Mouse (Mus musculus): ENCODE results near the gene Dhx35.

The Dhx35 gene

GRCm38 (mm10) chr2:158800788-158801187 is 6.2 kb downstream of the Dhx35 start:
- in situ Hi-C loops (cut with MboI, MseI) = no loop called here

- in situ Hi-C loops (cut with MboI, MseI) = no loop called here
Observed at GRCm38 (mm10) chr2:158803575-158803974, 9.0 kb downstream of the Dhx35 start.

- in situ Hi-C loops (cut with MboI, MseI) = no loop called here
Observed at GRCm38 (mm10) chr2:158815686-158816085, 21.1 kb downstream of the Dhx35 start.

DNA sequence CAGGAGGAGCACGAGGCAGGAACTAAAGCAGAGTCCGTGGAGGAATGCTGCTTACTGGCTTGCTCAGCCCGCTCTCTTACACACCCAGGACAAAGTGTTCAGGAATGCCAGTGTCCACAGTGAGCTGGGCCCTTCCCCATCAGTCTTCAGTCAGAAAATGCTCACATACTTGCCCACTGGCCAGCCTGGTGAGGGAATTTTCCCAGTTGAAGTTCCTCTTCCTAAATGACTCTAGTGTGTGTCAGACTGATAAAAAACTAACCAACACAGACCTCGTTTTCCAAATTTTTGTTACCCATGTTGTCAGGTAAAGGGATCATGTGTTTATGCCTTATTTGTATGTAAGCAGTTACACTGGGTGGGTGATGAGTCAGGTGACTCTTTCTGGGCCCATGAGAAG is 21.6 kb downstream of the Dhx35 start:
- in situ Hi-C loops (cut with MboI, MseI) = no loop called here

DNA sequence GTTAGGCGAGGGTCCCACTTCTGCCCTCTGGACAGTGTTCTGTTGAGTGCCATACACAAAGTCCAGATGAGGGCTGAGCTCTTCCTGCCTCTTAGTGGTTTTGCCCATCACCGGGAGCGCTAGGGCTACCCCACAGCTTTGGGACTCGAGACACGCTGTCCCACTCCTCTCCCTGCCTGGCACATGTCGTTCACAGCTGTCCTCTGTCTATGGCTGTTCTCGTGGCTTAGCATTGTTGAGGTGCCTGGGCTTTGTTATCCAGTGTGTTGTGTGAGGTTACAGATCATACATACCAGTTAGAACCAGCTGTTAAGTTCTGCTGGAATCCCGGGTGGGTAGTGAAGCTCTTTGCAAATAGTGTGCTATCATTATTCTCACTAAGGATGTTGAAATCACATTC is 23.1 kb downstream of the Dhx35 start:
- in situ Hi-C loops (cut with MboI, MseI) = no loop called here

DNA sequence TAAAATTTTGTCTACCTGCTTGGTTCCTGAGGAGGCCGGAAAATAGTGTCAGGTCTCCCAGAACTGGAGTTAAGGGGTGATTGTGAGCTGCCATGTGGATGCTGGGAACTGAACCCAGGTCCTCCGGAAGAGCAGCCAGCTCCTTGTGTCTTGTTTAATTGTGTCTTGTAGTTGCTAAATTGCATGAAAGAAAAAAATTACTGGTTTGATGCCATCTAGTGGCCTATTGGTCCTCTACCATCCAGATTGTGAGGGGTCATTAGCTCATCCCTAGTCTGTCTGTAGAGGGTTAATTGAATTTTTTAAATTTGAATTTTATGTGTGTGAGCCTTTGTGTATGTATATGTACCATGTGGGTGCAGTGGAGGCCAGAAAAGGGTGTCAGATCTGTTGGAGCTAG is 33.5 kb downstream of the Dhx35 start:
- in situ Hi-C loops (cut with MboI, MseI) = no loop called here

GRCm38 (mm10) chr2:158829746-158830145 is 35.1 kb downstream of the Dhx35 start:
- in situ Hi-C loops (cut with MboI, MseI) = no loop called here

DNA sequence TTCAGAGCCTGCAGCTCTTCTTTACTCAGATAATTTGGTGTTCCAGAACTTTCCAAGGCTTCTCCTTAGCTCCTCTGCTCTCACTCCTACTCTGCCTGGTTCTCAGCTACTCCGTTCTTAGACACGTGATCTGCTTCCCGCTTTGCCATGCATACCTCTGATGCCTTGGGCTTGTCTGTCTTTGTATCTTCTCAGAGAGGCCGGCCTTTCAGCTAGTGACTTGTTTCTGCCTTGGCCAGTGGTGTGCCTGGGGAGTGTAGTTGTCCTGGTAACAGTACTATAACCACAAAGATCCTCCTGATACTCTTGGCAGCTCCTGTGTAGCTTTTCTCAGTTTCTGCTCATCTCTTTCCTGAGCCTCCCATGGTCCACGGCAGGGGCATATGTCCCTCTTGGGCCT is 38.6 kb downstream of the Dhx35 start:
- in situ Hi-C loops (cut with MboI, MseI) = no loop called here

DNA sequence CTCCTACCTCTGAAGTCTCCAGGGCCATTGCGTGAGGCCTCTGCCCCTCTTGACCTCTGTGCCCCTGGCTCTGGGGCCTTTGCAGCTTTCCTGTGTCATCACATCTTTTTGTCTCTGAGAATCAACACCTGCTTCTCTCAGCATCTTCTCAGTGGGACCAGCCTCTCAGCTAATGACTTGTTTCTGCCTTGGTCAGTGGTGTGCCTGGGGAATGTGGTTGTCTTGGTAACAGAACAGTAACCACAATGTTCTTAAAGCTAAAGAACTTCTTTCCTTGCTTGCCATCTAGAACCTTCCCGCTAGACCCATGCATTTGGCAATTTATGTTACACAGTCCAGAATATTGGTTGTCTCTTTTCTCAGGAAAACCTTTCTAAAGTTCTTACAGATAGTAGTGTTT is 39.0 kb downstream of the Dhx35 start:
- in situ Hi-C loops (cut with MboI, MseI) = no loop called here

DNA sequence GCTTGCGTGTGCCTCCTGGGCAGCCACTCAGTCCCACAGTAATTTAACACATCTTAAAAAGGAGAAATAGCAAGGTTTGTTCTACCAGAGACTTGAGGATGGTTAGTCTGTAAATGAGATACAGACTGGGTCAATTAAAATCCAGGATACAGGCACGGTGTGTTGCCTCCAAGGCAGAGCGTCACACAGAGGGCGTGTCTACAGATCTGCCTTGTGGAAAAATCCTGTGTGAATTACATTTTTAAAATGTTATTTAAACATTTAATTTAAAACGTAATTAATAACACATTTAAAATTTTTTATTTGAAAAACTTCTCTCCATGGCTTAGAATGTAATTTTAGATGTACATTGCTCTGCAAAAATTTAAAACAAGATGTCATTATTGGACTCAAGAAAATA is 48.7 kb downstream of the Dhx35 start:
- in situ Hi-C loops (cut with MboI, MseI) = no loop called here

DNA sequence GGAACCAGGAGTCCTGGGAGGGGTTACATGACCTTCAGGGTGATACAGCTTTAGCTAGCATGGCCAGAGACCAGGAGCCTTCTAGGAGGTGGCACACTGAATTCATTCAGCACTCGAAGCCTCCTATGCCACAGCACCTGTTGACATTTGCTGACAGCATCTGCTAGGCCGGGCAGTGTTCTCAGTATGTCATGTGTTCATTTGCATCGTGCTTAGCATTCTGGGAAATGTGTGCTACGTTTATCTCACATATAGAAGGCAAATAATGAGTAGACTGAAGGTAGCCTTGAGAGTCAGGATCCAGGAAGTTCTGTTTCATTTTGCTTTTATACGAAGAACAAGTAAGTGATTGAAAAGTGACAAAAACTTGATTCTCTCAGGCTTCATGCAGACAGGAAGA is 50.4 kb downstream of the Dhx35 start:
- in situ Hi-C loops (cut with MboI, MseI) = no loop called here

DNA sequence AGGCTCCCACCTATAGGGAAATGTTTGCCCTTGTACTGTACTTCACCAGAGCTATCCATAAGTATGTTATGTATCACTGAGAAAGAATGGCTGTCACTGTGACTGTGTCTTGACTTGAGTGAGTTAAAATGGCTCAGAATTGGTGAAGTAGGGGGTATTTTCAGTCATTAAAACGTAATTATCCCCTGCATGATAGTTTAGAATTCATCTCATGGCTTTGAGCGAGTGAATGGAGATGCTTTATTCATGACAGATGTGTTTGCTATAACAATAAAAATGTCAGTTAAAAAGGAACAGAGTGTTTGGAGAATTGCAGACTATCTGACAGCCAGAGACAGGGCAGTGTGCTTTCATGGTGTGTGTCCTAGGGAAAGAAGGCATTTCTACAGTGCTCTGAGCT is 51.6 kb downstream of the Dhx35 start:
- in situ Hi-C loops (cut with MboI, MseI) = no loop called here

DNA sequence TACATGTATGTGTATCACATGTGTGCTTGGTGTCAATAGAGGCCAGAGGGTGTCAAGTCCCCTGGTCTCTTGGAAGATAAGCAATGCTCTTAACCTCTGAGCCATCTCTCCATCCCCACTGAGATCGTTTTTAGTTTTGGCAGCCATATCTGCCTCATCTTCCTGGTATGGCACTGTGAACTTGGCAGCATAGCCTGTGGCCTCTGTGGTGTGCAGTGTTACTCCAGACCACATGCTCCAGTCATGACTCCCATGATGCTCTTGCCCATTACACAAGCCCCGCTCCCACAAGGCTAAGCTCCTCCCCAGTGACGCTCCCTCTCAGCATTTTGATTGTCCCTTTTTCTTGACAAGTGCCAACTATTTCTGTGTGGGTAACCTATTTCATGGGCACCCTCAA is 53.4 kb downstream of the Dhx35 start:
- in situ Hi-C loops (cut with MboI, MseI) = no loop called here

DNA sequence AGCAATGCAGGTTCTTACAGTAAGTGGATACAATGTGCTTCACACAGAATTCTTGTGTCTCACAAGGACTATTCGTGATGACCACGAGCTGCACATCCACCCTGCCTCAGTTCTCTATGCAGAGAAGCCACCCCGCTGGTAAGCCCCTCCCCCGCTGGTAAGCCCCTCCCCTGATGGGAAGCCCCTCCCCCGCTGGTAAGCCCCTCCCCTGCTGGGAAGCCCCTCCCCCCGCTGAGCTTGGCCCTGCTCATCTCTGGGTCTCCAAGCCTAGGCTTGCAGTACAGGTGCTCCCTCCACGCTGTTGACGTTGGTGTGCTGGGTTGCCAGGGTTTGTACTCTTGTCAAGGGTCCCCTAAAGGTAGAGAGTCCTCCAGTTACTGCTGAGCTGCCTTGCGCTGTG is 54.8 kb downstream of the Dhx35 start:
- in situ Hi-C loops (cut with MboI, MseI) = no loop called here

DNA sequence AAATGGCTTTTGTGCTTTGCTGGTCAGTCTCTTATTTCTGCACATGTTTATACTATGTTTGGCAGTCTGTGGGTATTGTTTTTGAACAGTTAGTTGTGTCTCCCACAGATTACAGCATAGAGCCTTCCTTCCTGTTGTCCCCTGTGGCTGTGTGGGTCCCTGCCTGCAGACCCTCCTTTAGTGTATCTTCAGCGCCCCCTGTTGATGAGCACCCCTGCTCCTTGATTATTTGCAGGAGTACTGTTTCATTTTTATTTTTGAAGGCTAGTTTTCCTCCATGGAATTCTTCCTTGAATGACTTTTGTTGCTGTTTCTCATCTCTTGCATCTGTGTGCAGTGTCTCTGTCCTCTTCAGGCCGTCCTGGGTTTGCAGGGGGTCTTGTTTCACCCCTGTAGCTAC is 58.0 kb downstream of the Dhx35 start:
- in situ Hi-C loops (cut with MboI, MseI) = loop anchor here (25.0 kb wide), 1 partner anchor 315 kb away; no protein-coding TSS in a partner anchor

DNA sequence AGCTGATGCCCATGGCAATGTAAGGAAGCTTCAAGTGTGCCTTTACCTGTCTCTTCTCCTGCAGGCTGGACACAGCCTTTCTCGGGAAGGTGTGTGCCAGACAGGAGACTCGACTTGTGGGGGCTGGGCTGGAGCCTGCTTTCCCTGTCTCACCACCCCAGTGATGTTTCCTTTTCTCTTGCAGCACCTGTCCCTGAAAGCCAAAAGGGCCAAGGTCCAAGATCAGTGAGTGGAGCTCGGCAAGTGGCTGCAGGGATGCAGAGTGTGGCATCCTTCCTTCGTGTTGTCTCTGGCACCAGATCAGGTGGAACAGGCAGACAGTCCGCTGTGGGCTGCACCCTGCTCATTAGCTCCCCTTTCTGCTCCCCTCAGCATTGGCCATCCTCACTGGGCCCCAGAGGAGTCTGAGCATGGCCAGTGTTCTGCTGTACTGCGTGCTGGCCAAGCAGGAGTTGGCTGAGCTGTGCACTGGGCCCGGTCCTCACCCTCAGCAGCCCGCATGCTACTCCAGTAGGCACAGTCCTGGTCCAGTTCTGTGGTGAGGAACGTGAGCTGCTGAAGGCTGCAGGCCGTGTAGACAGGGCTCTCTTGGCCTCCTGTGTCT is 62.4 kb downstream of the Dhx35 start:
- in situ Hi-C loops (cut with MboI, MseI) = loop anchor here (25.0 kb wide), 1 partner anchor 320 kb away; no protein-coding TSS in a partner anchor

GRCm38 (mm10) chr2:158857579-158857978 is 63.0 kb downstream of the Dhx35 start:
- in situ Hi-C loops (cut with MboI, MseI) = loop anchor here (25.0 kb wide), 1 partner anchor 320 kb away; no protein-coding TSS in a partner anchor

GRCm38 (mm10) chr2:158861115-158861514 is 66.5 kb downstream of the Dhx35 start:
- in situ Hi-C loops (cut with MboI, MseI) = loop anchor here (25.0 kb wide), 1 partner anchor 324 kb away; no protein-coding TSS in a partner anchor

DNA sequence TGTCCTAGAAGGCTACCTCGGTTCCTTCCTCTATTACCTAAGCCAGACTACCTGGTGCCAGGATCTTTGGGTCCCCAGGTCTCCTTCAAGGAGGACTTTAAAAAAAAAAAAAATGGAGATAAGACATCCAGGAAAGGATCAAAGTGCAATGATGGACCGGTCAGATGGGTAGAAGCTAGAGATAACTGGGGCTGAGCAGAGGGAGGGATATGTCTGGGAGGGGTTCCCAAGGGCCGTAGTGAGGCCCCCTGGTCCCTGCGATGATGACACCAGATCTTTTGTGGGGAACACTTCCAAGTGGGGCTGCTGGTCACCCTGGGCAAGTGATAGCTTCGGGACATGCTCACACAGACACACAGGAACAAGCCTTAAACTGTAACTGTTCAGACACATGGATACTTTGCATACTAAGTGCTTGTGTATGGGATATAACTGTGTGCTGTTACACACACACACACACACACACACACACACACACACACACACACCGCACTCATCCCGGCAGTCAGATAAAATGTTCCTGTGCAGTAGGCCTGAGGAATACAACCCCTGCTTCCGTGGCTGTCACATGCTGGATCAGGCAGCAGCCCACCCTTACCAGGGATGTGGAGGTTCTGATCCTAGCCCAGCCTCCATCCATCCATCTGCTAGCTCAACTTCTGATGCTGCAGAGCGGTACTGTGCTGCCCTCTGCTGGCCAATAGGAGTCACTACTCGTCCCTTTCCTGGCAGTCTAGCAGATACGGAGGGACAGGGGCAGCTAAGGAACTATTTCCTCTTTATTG is 68.9 kb downstream of the Dhx35 start:
- in situ Hi-C loops (cut with MboI, MseI) = loop anchor here (25.0 kb wide), 1 partner anchor 326 kb away; no protein-coding TSS in a partner anchor

GRCm38 (mm10) chr2:158864126-158864458 is 69.5 kb downstream of the Dhx35 start:
- in situ Hi-C loops (cut with MboI, MseI) = loop anchor here (25.0 kb wide), 1 partner anchor 327 kb away; no protein-coding TSS in a partner anchor

DNA sequence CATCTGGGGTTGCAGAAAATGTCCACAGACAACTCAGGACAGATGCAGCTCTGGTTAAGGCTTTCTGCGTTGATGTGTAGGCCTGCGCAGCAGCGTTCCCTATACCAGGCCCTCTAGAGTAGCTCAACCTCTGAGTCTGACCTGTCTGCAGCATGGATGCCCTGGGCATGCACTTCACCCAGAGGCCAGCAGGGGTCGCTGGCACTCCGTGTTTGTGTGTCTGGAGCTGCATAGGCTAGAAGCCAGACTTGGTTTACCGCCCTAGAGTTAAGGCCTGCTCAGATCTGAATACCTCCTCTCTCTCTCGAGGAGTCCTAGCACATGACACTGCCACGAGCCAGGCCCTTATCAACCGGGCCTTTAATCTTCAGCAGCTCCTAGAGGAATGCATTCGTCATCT is 70.8 kb downstream of the Dhx35 start:
- in situ Hi-C loops (cut with MboI, MseI) = loop anchor here (25.0 kb wide), 1 partner anchor 328 kb away; no protein-coding TSS in a partner anchor

- in situ Hi-C loops (cut with MboI, MseI) = no loop called here
Observed at GRCm38 (mm10) chr2:158886571-158886970, 92.0 kb downstream of the Dhx35 start.

GRCm38 (mm10) chr2:158888531-158888930 is 93.9 kb downstream of the Dhx35 start:
- in situ Hi-C loops (cut with MboI, MseI) = no loop called here

Measured in T-helper 2 cell (primary cell).